Mouse (Mus musculus): ENCODE results near the gene Wdr49. TPM values are rescaled to one million over a fixed set of nuclear protein-coding genes. Genes with fewer than 3 reads are reported as not detected.

Wdr49 gene
- not detected for polyA plus RNA-seq (2014; fragmentation: Illumina TruSeq; extraction: RNeasy Lipid Tissue Mini Kit (QIAGEN cat#74804); ENCODE audit: low read depth, low replicate concordance)

GRCm38 (mm10) chr3:75482056-75482455 lies at the start of gene Wdr49:
Gene Wdr49 (minus strand): TSS chr3:75482156.

GRCm38 (mm10) chr3:75269978-75270377 lies 212.0 kb downstream of the Wdr49 start, which contains the start of gene Serpini2:
Gene Serpini2 (minus strand): TSS chr3:75270078.

Other genes with a start within 250 kb of the Wdr49 start
- gene Serpini2, start 212.1 kb downstream of the Wdr49 start, polyA plus RNA-seq (2014; fragmentation: Illumina TruSeq; extraction: RNeasy Lipid Tissue Mini Kit (QIAGEN cat#74804); ENCODE audit: low read depth, low replicate concordance), result not detected
- 99.5 TPM for gene Pdcd10, start 74.7 kb upstream of the Wdr49 start, polyA plus RNA-seq (2014; fragmentation: Illumina TruSeq; extraction: RNeasy Lipid Tissue Mini Kit (QIAGEN cat#74804); ENCODE audit: low read depth, low replicate concordance)
- gene Serpini1, start 75.4 kb upstream of the Wdr49 start, polyA plus RNA-seq (2014; fragmentation: Illumina TruSeq; extraction: RNeasy Lipid Tissue Mini Kit (QIAGEN cat#74804); ENCODE audit: low read depth, low replicate concordance), result 0.87 TPM